ENCODE assay signal across 8 mouse cellular contexts in the genomic region with DNA sequence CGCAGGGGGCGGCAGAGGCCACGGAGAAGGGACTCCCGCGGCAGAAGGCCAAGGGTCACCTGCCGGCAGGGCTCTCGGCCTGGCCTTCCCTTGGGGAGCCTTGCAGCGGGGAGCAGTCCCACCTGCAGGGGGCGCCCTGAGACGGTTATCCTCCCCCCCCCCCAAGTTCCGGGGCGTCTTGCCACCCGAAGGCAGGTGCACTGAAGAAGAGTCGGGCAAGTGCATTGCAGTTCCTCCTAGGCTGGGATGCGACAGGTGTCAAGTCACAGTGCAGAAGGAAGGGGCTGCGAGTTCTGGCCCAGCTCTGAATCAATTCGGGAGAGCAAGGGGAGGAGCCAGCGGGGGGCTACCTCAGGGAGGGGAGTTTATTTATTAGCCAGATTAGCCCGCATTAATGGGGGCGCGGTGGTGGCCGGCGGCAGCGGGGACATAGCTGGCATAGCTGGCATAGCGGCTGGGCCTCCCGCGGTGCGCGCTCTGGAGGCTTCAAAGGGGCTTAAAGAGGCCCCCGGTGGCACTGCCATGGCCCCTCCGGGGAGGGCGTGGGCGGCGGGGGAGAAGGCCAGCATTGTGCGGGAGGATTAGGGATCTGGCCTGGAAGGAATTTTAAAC.
DNase-seq lines count a peak whose midpoint lies in the region; ATAC-seq lines count a peak whose summit lies in the region.

No protein-coding gene starts in this region.

- ATAC-seq in forebrain, embryonic 14.5 days, result peak; percentile 63
- 0 out of 2 replicates have a peak, but pooled peaks have one; percentile 20 for ATAC-seq in megakaryocyte progenitor cell, adult 5-6 weeks (replicated peaks; ENCODE audit: poor library complexity)

- WGBS in forebrain, embryonic 14.5 days, result 3% methylated on average over 33 of the region's 35 CpGs

- 0 out of 2 replicates have a peak, but pooled peaks cover 3% of the 10 kb centered on the region for H3K27me3 ChIP-seq in forebrain, embryonic 14.5 days (replicated peaks; ENCODE audit: control insufficient read depth, insufficient read depth, low read length)

- peaks cover 16% of the 10 kb centered on the region for H3K4me1 ChIP-seq in forebrain, embryonic 14.5 days (ENCODE audit: control insufficient read depth, insufficient read depth, low read length)

- intact Hi-C loops in left cerebral cortex, postnatal 25 days (cut with DNase I), result no loop called here

- no peaks in the 10 kb centered on the region for H3K9me3 ChIP-seq in forebrain, embryonic 14.5 days (replicated peaks; ENCODE audit: control insufficient read depth, low read length)

- H3K27ac ChIP-seq in forebrain, embryonic 14.5 days (ENCODE audit: low read depth, low read length), result no peak overlapping the region; the same call in 1 of the 2 replicates

- peak; percentile 63 to 68 for DNase-seq in cerebellum, postnatal 10 days
- DNase-seq in cerebellum, adult 9-10 months, result no peak
- DNase-seq in CD4-positive helper T cell, adult 2 months (ENCODE audit: low read depth, low spot score), result peak; percentile 8
- DNase-seq in forebrain, embryonic 14.5 days (ENCODE audit: low spot score), result peak; percentile 75
- peak; percentile 60 for DNase-seq in kidney, adult 9 months
- DNase-seq in thymus, postnatal 14 days, result peak; percentile 73
- no peak for DNase-seq in left cerebral cortex, postnatal 25 days (ENCODE audit: low spot score in 2 of 2)

- no peak overlapping the region for H3K4me3 ChIP-seq in forebrain, embryonic 14.5 days (ENCODE audit: low read depth, low read length)

- peak overlapping the region; percentile 25; the same call in 1 of the 2 replicates for H3K4me2 ChIP-seq in forebrain, embryonic 14.5 days (ENCODE audit: low read length)

- no peaks in the 10 kb centered on the region for H3K36me3 ChIP-seq in forebrain, embryonic 14.5 days (ENCODE audit: control insufficient read depth, insufficient read depth, low read length)

- peak overlapping the region; percentile 13; the same call in 1 of the 2 replicates for H3K9ac ChIP-seq in forebrain, embryonic 14.5 days (ENCODE audit: low read length)

Comparison
In these comparisons a context has a peak if more than half of its experiments do, and no peak if none do; other contexts are left out.
1. DNase-seq: peak in cerebellum, postnatal 10 days (2 of 2), CD4-positive helper T cell, adult 2 months (single experiment), forebrain, embryonic 14.5 days (single experiment), kidney, adult 9 months (single experiment) and thymus, postnatal 14 days (single experiment); none in cerebellum, adult 9-10 months (single experiment) and left cerebral cortex, postnatal 25 days (0 of 2).